Comparison of ENCODE assay signal across 12 mouse cellular contexts in the genomic region with DNA sequence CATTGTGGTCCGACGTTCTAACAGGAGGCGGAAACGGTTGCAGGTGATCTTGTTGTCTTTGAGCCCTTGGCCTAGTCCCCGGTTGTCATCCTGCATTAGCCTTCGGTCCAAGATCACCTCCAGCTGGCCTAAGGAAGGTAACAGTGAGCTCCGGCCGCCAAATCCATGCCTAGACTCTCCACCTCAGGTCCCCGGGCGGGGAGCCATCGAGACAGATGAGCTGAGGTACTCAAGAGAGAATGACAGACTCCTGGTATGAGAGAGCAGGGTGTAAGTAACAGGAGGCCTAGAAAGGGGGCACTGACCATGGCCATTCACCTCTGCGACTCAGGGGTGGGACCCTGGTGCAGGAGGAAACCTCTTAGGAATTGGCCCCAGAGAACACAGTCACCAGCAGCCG. TPM values are rescaled to one million over a fixed set of nuclear protein-coding genes. Genes with fewer than 3 reads are reported as not detected.
DNase-seq lines count a peak whose midpoint lies in the region; ATAC-seq and TF ChIP-seq lines count a peak whose summit lies in the region.
"Had no signal": no experiment of that assay in that cellular context is flagged by ENCODE, and none has a peak within 500 bp of the region (broad histone marks: within the 10 kb centered on the region; RNA-seq: fewer than 3 reads in every experiment).

No protein-coding gene starts in this region.

- intact Hi-C loops in gastrocnemius, adult 2 months (cut with DNase I), result no loop called here

- DNase-seq in gastrocnemius, adult 2 months, result no peak
- no peak for DNase-seq in gastrocnemius, postnatal 25 days
- no peak for DNase-seq in testis, postnatal 10 days (ENCODE audit: low spot score)
- DNase-seq in liver, postnatal 0 days, result no peak
- DNase-seq: lung, postnatal 36 days; thymus, adult 18-20 months had no signal

- peak overlapping the region; percentile 24; the same call in 1 of the 2 replicates for H3K9ac ChIP-seq in hindbrain, embryonic 13.5 days
- no peak overlapping the region for H3K9ac ChIP-seq in hindbrain, embryonic 16.5 days (ENCODE audit: low read depth, low read length)
- H3K9ac ChIP-seq in liver, postnatal 0 days (replicated peaks), result no peak overlapping the region
- H3K9ac ChIP-seq: embryonic facial prominence, embryonic 12.5 days had no signal

- no peak for ATAC-seq in hindbrain, embryonic 13.5 days (ENCODE audit: low FRiP score)
- no peak for ATAC-seq in hindbrain, embryonic 16.5 days
- no peak for ATAC-seq in liver, postnatal 0 days
- ATAC-seq: intestine, postnatal 0 days; midbrain, embryonic 16.5 days had no signal

- peaks cover 11% of the 10 kb centered on the region for H3K4me1 ChIP-seq in hindbrain, embryonic 13.5 days (replicated peaks)
- no peaks in the 10 kb centered on the region for H3K4me1 ChIP-seq in hindbrain, embryonic 16.5 days (ENCODE audit: control insufficient read depth, insufficient read depth, low read depth, low read length)
- H3K4me1 ChIP-seq in testis, adult 2 months (ENCODE audit: control insufficient read depth, insufficient read depth, low read length), result peaks cover 2% of the 10 kb centered on the region
- H3K4me1 ChIP-seq in liver, postnatal 0 days (ENCODE audit: insufficient read depth), result no peaks in the 10 kb centered on the region
- H3K4me1 ChIP-seq: embryonic facial prominence, embryonic 12.5 days had no signal

- H3K27ac ChIP-seq in gastrocnemius, adult 2 months, result peak overlapping the region; percentile 31; the same call in 1 of the 2 replicates
- H3K27ac ChIP-seq in hindbrain, embryonic 13.5 days, result no peak overlapping the region
- H3K27ac ChIP-seq in hindbrain, embryonic 16.5 days (ENCODE audit: low read depth, low read length), result no peak overlapping the region
- H3K27ac ChIP-seq in testis, adult 2 months (ENCODE audit: control insufficient read depth, insufficient read depth, low read depth, low read length), result peak overlapping the region; percentile 79
- no peak overlapping the region for H3K27ac ChIP-seq in liver, postnatal 0 days (ENCODE audit: low read depth)

- TF ChIP-seq CTCF in gastrocnemius, adult 2 months (IDR thresholded peaks at IDR 0.05), result no peak
- TF ChIP-seq CTCF in testis, adult 2 months (IDR thresholded peaks at IDR 0.05; ENCODE audit: control insufficient read depth, insufficient read depth, insufficient replicate concordance, low read depth, low read length), result no peak
- TF ChIP-seq CTCF in liver, postnatal 0 days (IDR thresholded peaks at IDR 0.05; ENCODE audit: low read depth), result no peak

- H3K4me2 ChIP-seq in hindbrain, embryonic 13.5 days, result no peak overlapping the region
- no peak overlapping the region for H3K4me2 ChIP-seq in hindbrain, embryonic 16.5 days (ENCODE audit: low read length)
- H3K4me2 ChIP-seq in liver, postnatal 0 days (ENCODE audit: low read depth, low read length), result no peak overlapping the region
- H3K4me2 ChIP-seq: embryonic facial prominence, embryonic 12.5 days had no signal

- H3K9me3 ChIP-seq in hindbrain, embryonic 13.5 days, result no peaks in the 10 kb centered on the region
- no peaks in the 10 kb centered on the region for H3K9me3 ChIP-seq in hindbrain, embryonic 16.5 days (ENCODE audit: control insufficient read depth, low read length)
- H3K9me3 ChIP-seq in liver, postnatal 0 days (ENCODE audit: low read length), result no peaks in the 10 kb centered on the region
- H3K9me3 ChIP-seq: embryonic facial prominence, embryonic 12.5 days had no signal

- TF ChIP-seq POLR2A in testis, adult 2 months (IDR thresholded peaks at IDR 0.05; ENCODE audit: control insufficient read depth, low read depth, low read length), result no peak

- no peak for TF ChIP-seq EP300 in liver, postnatal 0 days (IDR thresholded peaks at IDR 0.05; ENCODE audit: low read depth)

- H3K36me3 ChIP-seq in hindbrain, embryonic 13.5 days, result peaks cover 90% of the 10 kb centered on the region
- peaks cover 48% of the 10 kb centered on the region for H3K36me3 ChIP-seq in hindbrain, embryonic 16.5 days (ENCODE audit: control insufficient read depth, insufficient read depth, low read length)
- H3K36me3 ChIP-seq in testis, adult 2 months (ENCODE audit: control insufficient read depth, insufficient read depth, low read length), result peaks cover 8% of the 10 kb centered on the region
- H3K36me3 ChIP-seq in liver, postnatal 0 days (replicated peaks; ENCODE audit: insufficient read depth, low read length), result peaks cover 39% of the 10 kb centered on the region

- no peak overlapping the region for H3K4me3 ChIP-seq in gastrocnemius, adult 2 months
- H3K4me3 ChIP-seq in hindbrain, embryonic 13.5 days, result no peak overlapping the region
- H3K4me3 ChIP-seq in hindbrain, embryonic 16.5 days (ENCODE audit: low read length), result no peak overlapping the region
- H3K4me3 ChIP-seq in testis, adult 2 months (ENCODE audit: control insufficient read depth, low read depth, low read length), result no peak overlapping the region
- H3K4me3 ChIP-seq in liver, postnatal 0 days (ENCODE audit: low read depth, low read length), result no peak overlapping the region
- H3K4me3 ChIP-seq: embryonic facial prominence, embryonic 12.5 days had no signal

- H3K27me3 ChIP-seq in hindbrain, embryonic 13.5 days, result no peaks in the 10 kb centered on the region
- no peaks in the 10 kb centered on the region for H3K27me3 ChIP-seq in hindbrain, embryonic 16.5 days (replicated peaks; ENCODE audit: control insufficient read depth, insufficient read depth, low read length)
- H3K27me3 ChIP-seq in testis, adult 2 months (ENCODE audit: control insufficient read depth, insufficient read depth, low read length), result no peaks in the 10 kb centered on the region
- no peaks in the 10 kb centered on the region for H3K27me3 ChIP-seq in liver, postnatal 0 days (ENCODE audit: insufficient read depth, low read length)
- H3K27me3 ChIP-seq: embryonic facial prominence, embryonic 12.5 days had no signal

- WGBS in hindbrain, embryonic 13.5 days, result 91% methylated on average over 13 of the region's 13 CpGs
- 90% methylated on average over 13 of the region's 13 CpGs for WGBS in hindbrain, embryonic 16.5 days
- 87% methylated on average over 13 of the region's 13 CpGs for WGBS in liver, postnatal 0 days (ENCODE audit: insufficient replicate concordance)

RNA-seq across cellular contexts. Expression of a gene that starts 13.4 kb away (rescaled TPM):
- 10 to 100 TPM; 23.6 to 26.1 TPM for total RNA-seq in gastrocnemius, adult 2 months (2021)
- total RNA-seq in gastrocnemius, postnatal 25 days (2021), result 10 to 100 TPM; 21.6 to 22.8 TPM
- polyA plus RNA-seq in hindbrain, embryonic 13.5 days (2015; fragmentation: Nextera tagmentation; extraction: Ambion mirVana), result 19.6 and 21.4 TPM in 2 replicates
- polyA plus RNA-seq in hindbrain, embryonic 16.5 days (2015; fragmentation: Nextera tagmentation; extraction: Ambion mirVana), result 21.3 and 26.7 TPM in 2 replicates
- 15.5 and 23.7 TPM in 2 replicates for polyA plus RNA-seq in testis, adult 2 months (2012; rRNA removed)
- polyA plus RNA-seq in liver, postnatal 0 days (2015; fragmentation: Nextera tagmentation; extraction: Ambion mirVana), result 3.1 TPM in 2 replicates

RNA-seq across cellular contexts. Expression of a gene that starts 14.8 kb away (rescaled TPM):
- 100 to 1,000 TPM; 111 to 161 TPM for total RNA-seq in gastrocnemius, adult 2 months (2021)
- 100 to 1,000 TPM; 138 to 146 TPM for total RNA-seq in gastrocnemius, postnatal 25 days (2021)
- 20.8 and 23.4 TPM in 2 replicates for polyA plus RNA-seq in hindbrain, embryonic 13.5 days (2015; fragmentation: Nextera tagmentation; extraction: Ambion mirVana)
- 20.7 and 24.4 TPM in 2 replicates for polyA plus RNA-seq in hindbrain, embryonic 16.5 days (2015; fragmentation: Nextera tagmentation; extraction: Ambion mirVana)
- 62.1 and 71.5 TPM in 2 replicates for polyA plus RNA-seq in testis, adult 2 months (2012; rRNA removed)
- 2.1 and 2.2 TPM in 2 replicates for polyA plus RNA-seq in liver, postnatal 0 days (2015; fragmentation: Nextera tagmentation; extraction: Ambion mirVana)

RNA-seq across cellular contexts. Expression of a gene that starts 15.5 kb away (rescaled TPM):
- 10 to 100 TPM; 12.3 to 12.7 TPM for total RNA-seq in gastrocnemius, adult 2 months (2021)
- total RNA-seq in gastrocnemius, postnatal 25 days (2021), result 10 to 100 TPM; 11.6 to 12.6 TPM
- polyA plus RNA-seq in hindbrain, embryonic 13.5 days (2015; fragmentation: Nextera tagmentation; extraction: Ambion mirVana), result 55.5 and 61.5 TPM in 2 replicates
- polyA plus RNA-seq in hindbrain, embryonic 16.5 days (2015; fragmentation: Nextera tagmentation; extraction: Ambion mirVana), result 57.0 and 65.7 TPM in 2 replicates
- polyA plus RNA-seq in testis, adult 2 months (2012; rRNA removed), result 9.4 and 21.9 TPM in 2 replicates
- polyA plus RNA-seq in liver, postnatal 0 days (2015; fragmentation: Nextera tagmentation; extraction: Ambion mirVana), result 4.9 and 7.2 TPM in 2 replicates

RNA-seq across cellular contexts. Expression of a gene that starts 31.4 kb away (rescaled TPM):
- total RNA-seq in gastrocnemius, adult 2 months (2021), result 1 to 10 TPM; 2.6 to 3.9 TPM
- 1 to 10 TPM; 3.3 to 3.4 TPM for total RNA-seq in gastrocnemius, postnatal 25 days (2021)
- polyA plus RNA-seq in hindbrain, embryonic 13.5 days (2015; fragmentation: Nextera tagmentation; extraction: Ambion mirVana), result 6.1 and 6.9 TPM in 2 replicates
- 3.8 and 4.9 TPM in 2 replicates for polyA plus RNA-seq in hindbrain, embryonic 16.5 days (2015; fragmentation: Nextera tagmentation; extraction: Ambion mirVana)
- 1.5 TPM in 2 replicates for polyA plus RNA-seq in testis, adult 2 months (2012; rRNA removed)
- 16.3 and 16.8 TPM in 2 replicates for polyA plus RNA-seq in liver, postnatal 0 days (2015; fragmentation: Nextera tagmentation; extraction: Ambion mirVana)

RNA-seq across cellular contexts. Expression of a gene that starts 32.1 kb away (rescaled TPM):
- 1 to 10 TPM; 7.3 to 8.4 TPM for total RNA-seq in gastrocnemius, adult 2 months (2021)
- 1 to 10 TPM; 8.1 to 8.6 TPM for total RNA-seq in gastrocnemius, postnatal 25 days (2021)
- polyA plus RNA-seq in hindbrain, embryonic 13.5 days (2015; fragmentation: Nextera tagmentation; extraction: Ambion mirVana), result 14.5 and 16.1 TPM in 2 replicates
- polyA plus RNA-seq in hindbrain, embryonic 16.5 days (2015; fragmentation: Nextera tagmentation; extraction: Ambion mirVana), result 9.9 and 11.5 TPM in 2 replicates
- polyA plus RNA-seq in testis, adult 2 months (2012; rRNA removed), result 5.6 and 6.9 TPM in 2 replicates
- polyA plus RNA-seq in liver, postnatal 0 days (2015; fragmentation: Nextera tagmentation; extraction: Ambion mirVana), result 1.2 and 1.6 TPM in 2 replicates

Comparison
In these comparisons a context has a peak if more than half of its experiments do, and no peak if none do; other contexts are left out.
1. H3K27ac ChIP-seq: peak in gastrocnemius, adult 2 months (single experiment) and testis, adult 2 months (single experiment); none in hindbrain, embryonic 13.5 days (single experiment), hindbrain, embryonic 16.5 days (single experiment) and liver, postnatal 0 days (single experiment).